17 mouse cellular contexts compared by ENCODE assay signal in genomic region chr15:61514324-61514723, GRCm38 (mm10).
DNase-seq lines count a peak whose midpoint lies in the region; ATAC-seq and TF ChIP-seq lines count a peak whose summit lies in the region.
"Had no signal": no experiment of that assay in that cellular context is flagged by ENCODE, and none has a peak within 500 bp of the region (broad histone marks: within the 10 kb centered on the region; RNA-seq: fewer than 3 reads in every experiment).

No protein-coding gene starts in this region.

- no peak for TF ChIP-seq CTCF in forebrain, postnatal 0 days (IDR thresholded peaks at IDR 0.05; ENCODE audit: low read depth)

- no peaks in the 10 kb centered on the region for H3K27me3 ChIP-seq in forebrain, postnatal 0 days (ENCODE audit: insufficient read depth, low read length)
- no peaks in the 10 kb centered on the region for H3K27me3 ChIP-seq in forebrain, embryonic 12.5 days
- no peaks in the 10 kb centered on the region for H3K27me3 ChIP-seq in midbrain, embryonic 14.5 days (ENCODE audit: control insufficient read depth, insufficient read depth, low read length)
- H3K27me3 ChIP-seq in midbrain, embryonic 11.5 days (ENCODE audit: control insufficient read depth, insufficient read depth, low read length), result no peaks in the 10 kb centered on the region
- H3K27me3 ChIP-seq: hindbrain, embryonic 15.5 days; kidney, embryonic 15.5 days; limb, embryonic 12.5 days had no signal

- H3K27ac ChIP-seq in forebrain, postnatal 0 days (ENCODE audit: low read depth, low read length), result no peak overlapping the region
- no peak overlapping the region for H3K27ac ChIP-seq in forebrain, embryonic 12.5 days
- no peak overlapping the region for H3K27ac ChIP-seq in midbrain, embryonic 14.5 days (replicated peaks; ENCODE audit: low read depth, low read length)
- H3K27ac ChIP-seq in midbrain, embryonic 11.5 days (ENCODE audit: low read depth, low read length), result no peak overlapping the region
- H3K27ac ChIP-seq: hindbrain, embryonic 15.5 days; kidney, embryonic 15.5 days; limb, embryonic 12.5 days had no signal

- H3K9me3 ChIP-seq in forebrain, postnatal 0 days (ENCODE audit: low read length), result no peaks in the 10 kb centered on the region
- no peaks in the 10 kb centered on the region for H3K9me3 ChIP-seq in forebrain, embryonic 12.5 days
- no peaks in the 10 kb centered on the region for H3K9me3 ChIP-seq in midbrain, embryonic 14.5 days (ENCODE audit: control insufficient read depth, low read length)
- H3K9me3 ChIP-seq in midbrain, embryonic 11.5 days (ENCODE audit: control insufficient read depth, low read length), result no peaks in the 10 kb centered on the region
- H3K9me3 ChIP-seq: hindbrain, embryonic 15.5 days; kidney, embryonic 15.5 days; limb, embryonic 12.5 days had no signal

- no peak overlapping the region for H3K9ac ChIP-seq in forebrain, postnatal 0 days
- no peak overlapping the region for H3K9ac ChIP-seq in forebrain, embryonic 12.5 days
- H3K9ac ChIP-seq in midbrain, embryonic 14.5 days (replicated peaks; ENCODE audit: low read length), result no peak overlapping the region
- H3K9ac ChIP-seq in midbrain, embryonic 11.5 days (ENCODE audit: low read length), result no peak overlapping the region
- H3K9ac ChIP-seq: hindbrain, embryonic 15.5 days; kidney, embryonic 15.5 days; limb, embryonic 12.5 days had no signal

- WGBS in forebrain, postnatal 0 days, result 59% methylated on average over 1 of the region's 1 CpGs
- 72% methylated on average over 1 of the region's 1 CpGs for WGBS in forebrain, embryonic 12.5 days
- 67% methylated on average over 1 of the region's 1 CpGs for WGBS in midbrain, embryonic 14.5 days
- 86% methylated on average over 1 of the region's 1 CpGs for WGBS in midbrain, embryonic 11.5 days

- no peak for ATAC-seq in forebrain, postnatal 0 days
- ATAC-seq in forebrain, embryonic 12.5 days (ENCODE audit: low FRiP score), result no peak
- no peak for ATAC-seq in midbrain, embryonic 14.5 days (ENCODE audit: low FRiP score, low TSS enrichment)
- ATAC-seq in midbrain, embryonic 11.5 days (ENCODE audit: low FRiP score), result no peak
- ATAC-seq in megakaryocyte progenitor cell, adult 5-6 weeks (replicated peaks; ENCODE audit: poor library complexity), result no peak

- H3K4me2 ChIP-seq in forebrain, postnatal 0 days (ENCODE audit: low read depth), result no peak overlapping the region
- H3K4me2 ChIP-seq in forebrain, embryonic 12.5 days, result no peak overlapping the region
- H3K4me2 ChIP-seq in midbrain, embryonic 14.5 days (ENCODE audit: low read length), result no peak overlapping the region
- no peak overlapping the region for H3K4me2 ChIP-seq in midbrain, embryonic 11.5 days
- H3K4me2 ChIP-seq: hindbrain, embryonic 15.5 days; kidney, embryonic 15.5 days; limb, embryonic 12.5 days had no signal

- peak; percentile 57 for DNase-seq in forebrain, postnatal 0 days
- peak; percentile 13 for DNase-seq in midbrain, embryonic 14.5 days
- DNase-seq in midbrain, embryonic 11.5 days (ENCODE audit: low spot score, missing footprints), result no peak
- DNase-seq in left cerebral cortex, postnatal 4 days, result peak; percentile 5
- no peak for DNase-seq in embryo, embryonic 9.5 days (ENCODE audit: extremely low spot score)
- DNase-seq in gastrocnemius, adult 18-20 months (ENCODE audit: low spot score), result no peak
- DNase-seq: adrenal gland, adult 2 months; B cell, adult 2 months; cerebellum, postnatal 10 days; heart, adult 11 months; lung, adult 18-20 months; thymus, postnatal 25 days had no signal

- intact Hi-C loops in left cerebral cortex, postnatal 4 days (cut with DNase I), result no loop called here

- H3K4me1 ChIP-seq in forebrain, postnatal 0 days (ENCODE audit: insufficient read depth), result no peaks in the 10 kb centered on the region
- H3K4me1 ChIP-seq in forebrain, embryonic 12.5 days, result no peaks in the 10 kb centered on the region
- H3K4me1 ChIP-seq in midbrain, embryonic 14.5 days (ENCODE audit: control insufficient read depth, insufficient read depth, low read length), result no peaks in the 10 kb centered on the region
- no peaks in the 10 kb centered on the region for H3K4me1 ChIP-seq in midbrain, embryonic 11.5 days (ENCODE audit: control insufficient read depth, insufficient read depth, low read length)
- H3K4me1 ChIP-seq: hindbrain, embryonic 15.5 days; kidney, embryonic 15.5 days; limb, embryonic 12.5 days had no signal

- H3K4me3 ChIP-seq in forebrain, postnatal 0 days (ENCODE audit: low read depth, low read length), result no peak overlapping the region
- H3K4me3 ChIP-seq in forebrain, embryonic 12.5 days (replicated peaks), result no peak overlapping the region
- no peak overlapping the region for H3K4me3 ChIP-seq in midbrain, embryonic 14.5 days (replicated peaks; ENCODE audit: low read depth, low read length)
- no peak overlapping the region for H3K4me3 ChIP-seq in midbrain, embryonic 11.5 days (ENCODE audit: low read depth, low read length)
- H3K4me3 ChIP-seq: hindbrain, embryonic 15.5 days; kidney, embryonic 15.5 days; limb, embryonic 12.5 days had no signal

- no peaks in the 10 kb centered on the region for H3K36me3 ChIP-seq in forebrain, postnatal 0 days (ENCODE audit: insufficient read depth)
- no peaks in the 10 kb centered on the region for H3K36me3 ChIP-seq in forebrain, embryonic 12.5 days (replicated peaks)
- no peaks in the 10 kb centered on the region for H3K36me3 ChIP-seq in midbrain, embryonic 14.5 days (ENCODE audit: control insufficient read depth, insufficient read depth, low read length)
- H3K36me3 ChIP-seq in midbrain, embryonic 11.5 days (ENCODE audit: control insufficient read depth, insufficient read depth, low read length), result no peaks in the 10 kb centered on the region
- H3K36me3 ChIP-seq: hindbrain, embryonic 15.5 days; kidney, embryonic 15.5 days; limb, embryonic 12.5 days had no signal

Comparison
In these comparisons a context has a peak if more than half of its experiments do, and no peak if none do; other contexts are left out.
1. DNase-seq: peak in forebrain, postnatal 0 days (single experiment), midbrain, embryonic 14.5 days (single experiment) and left cerebral cortex, postnatal 4 days (single experiment); none in midbrain, embryonic 11.5 days (single experiment), embryo, embryonic 9.5 days (single experiment) and gastrocnemius, adult 18-20 months (single experiment).